Mouse (Mus musculus): ENCODE measurements around the gene Mecr. TPM values are rescaled to one million over a fixed set of nuclear protein-coding genes. Genes with fewer than 3 reads are reported as not detected.
"Not testable (repeated sequence)": the region's sequence is repeated elsewhere in the genome, so short reads cannot be mapped to it uniquely, and the experiment has no call there.

Gene Mecr
- polyA plus RNA-seq (2016; fragmentation: Nextera tagmentation; extraction: Ambion mirVana): 40.4 and 41.7 TPM in 2 replicates

GRCm38 (mm10) chr4:131843290-131843743 lies at the start of gene Mecr:
Gene Mecr (plus strand): TSS chr4:131843470.
- Histone ChIP-seq H3K9ac (peak within 1 kb of the TSS; percentile 73), H3K4me3 (replicated peaks) (peak within 1 kb of the TSS; percentile 90), H3K27me3 (peaks cover 30% of the 10 kb centered on the region), H3K4me1 (peaks cover 16% of the 10 kb centered on the region), H3K9me3 (no peaks in the 10 kb centered on the region), H3K36me3 (replicated peaks) (no peaks in the 10 kb centered on the region), H3K4me2 (peak within 1 kb of the TSS; percentile 94), H3K27ac (no peak within 1 kb of the TSS)
- under 1% methylated on average over 37 of the region's 37 CpGs for WGBS
- peak; percentile 88 for ATAC-seq (ENCODE audit: low FRiP score)

- H3K4me2 ChIP-seq: no peak overlapping the region
- 87% methylated on average over 14 of the region's 14 CpGs for WGBS
- H3K36me3 ChIP-seq (replicated peaks): peaks cover 41% of the 10 kb centered on the region
- H3K27me3 ChIP-seq: no peaks in the 10 kb centered on the region
- peaks cover 9% of the 10 kb centered on the region; the same call in 1 of the 2 replicates for H3K4me1 ChIP-seq
- no peak overlapping the region for H3K27ac ChIP-seq
- H3K9me3 ChIP-seq: no peaks in the 10 kb centered on the region
- no peak overlapping the region for H3K4me3 ChIP-seq (replicated peaks)
- ATAC-seq (ENCODE audit: low FRiP score): no peak
- H3K9ac ChIP-seq: no peak overlapping the region
Observed at GRCm38 (mm10) chr4:131796312-131797080, 46.8 kb upstream of the Mecr start.

- Histone ChIP-seq H3K36me3 (replicated peaks) (peaks cover 42% of the 10 kb centered on the region), H3K27me3 (no peaks in the 10 kb centered on the region), H3K4me2 (no peak overlapping the region), H3K27ac (no peak overlapping the region), H3K9ac (no peak overlapping the region), H3K9me3 (no peaks in the 10 kb centered on the region), H3K4me3 (replicated peaks) (no peak overlapping the region), H3K4me1 (peaks cover 9% of the 10 kb centered on the region; the same call in 1 of the 2 replicates)
- no peak for ATAC-seq (ENCODE audit: low FRiP score)
- 71% methylated on average over 7 of the region's 7 CpGs for WGBS
Observed at GRCm38 (mm10) chr4:131797483-131797882, 45.8 kb upstream of the Mecr start.

GRCm38 (mm10) chr4:131797920-131798319 lies 45.4 kb upstream of the Mecr start:
- Histone ChIP-seq H3K4me2 (no peak overlapping the region), H3K4me1 (peaks cover 9% of the 10 kb centered on the region; the same call in 1 of the 2 replicates), H3K9ac (no peak overlapping the region), H3K27me3 (no peaks in the 10 kb centered on the region), H3K4me3 (replicated peaks) (no peak overlapping the region), H3K9me3 (no peaks in the 10 kb centered on the region), H3K36me3 (replicated peaks) (peaks cover 47% of the 10 kb centered on the region), H3K27ac (no peak overlapping the region)
- no peak for ATAC-seq (ENCODE audit: low FRiP score)
- WGBS: 64% methylated on average over 12 of the region's 12 CpGs

GRCm38 (mm10) chr4:131798968-131799367 lies 44.3 kb upstream of the Mecr start:
- Histone ChIP-seq H3K27ac (no peak overlapping the region), H3K4me1 (peaks cover 9% of the 10 kb centered on the region; the same call in 1 of the 2 replicates), H3K36me3 (replicated peaks) (peaks cover 42% of the 10 kb centered on the region), H3K27me3 (no peaks in the 10 kb centered on the region), H3K9me3 (no peaks in the 10 kb centered on the region), H3K9ac (no peak overlapping the region), H3K4me2 (no peak overlapping the region), H3K4me3 (replicated peaks) (no peak overlapping the region)
- no peak for ATAC-seq (ENCODE audit: low FRiP score)
- 25% methylated on average over 4 of the region's 4 CpGs for WGBS

- no peak for ATAC-seq (ENCODE audit: low FRiP score)
- H3K4me2 ChIP-seq: no peak overlapping the region
- no peak overlapping the region for H3K4me3 ChIP-seq (replicated peaks)
- 81% methylated on average over 9 of the region's 9 CpGs for WGBS
- H3K9me3 ChIP-seq: no peaks in the 10 kb centered on the region
- H3K36me3 ChIP-seq (replicated peaks): peaks cover 21% of the 10 kb centered on the region
- H3K27ac ChIP-seq: no peak overlapping the region
- no peak overlapping the region for H3K9ac ChIP-seq
- 0 out of 2 replicates have a peak, but pooled peaks cover 6% of the 10 kb centered on the region for H3K4me1 ChIP-seq
- no peaks in the 10 kb centered on the region for H3K27me3 ChIP-seq
Observed at GRCm38 (mm10) chr4:131803846-131804245, 39.4 kb upstream of the Mecr start.

- peaks cover 16% of the 10 kb centered on the region for H3K36me3 ChIP-seq (replicated peaks)
- H3K4me2 ChIP-seq; H3K27me3 ChIP-seq; H3K4me1 ChIP-seq; H3K9me3 ChIP-seq; ATAC-seq (ENCODE audit: low FRiP score); H3K9ac ChIP-seq; H3K27ac ChIP-seq; H3K4me3 ChIP-seq (replicated peaks): not testable (repeated sequence)
- WGBS: 97% methylated on average over 4 of the region's 6 CpGs
Observed at GRCm38 (mm10) chr4:131804732-131805131, 38.5 kb upstream of the Mecr start.

- H3K27me3 ChIP-seq: no peaks in the 10 kb centered on the region
- H3K9ac ChIP-seq: no peak overlapping the region
- ATAC-seq (ENCODE audit: low FRiP score): no peak
- H3K4me2 ChIP-seq: no peak overlapping the region
- H3K27ac ChIP-seq: no peak overlapping the region
- no peak overlapping the region for H3K4me3 ChIP-seq (replicated peaks)
- H3K4me1 ChIP-seq: no peaks in the 10 kb centered on the region
- WGBS: 87% methylated on average over 3 of the region's 3 CpGs
- no peaks in the 10 kb centered on the region for H3K9me3 ChIP-seq
- H3K36me3 ChIP-seq (replicated peaks): peaks cover 16% of the 10 kb centered on the region
Observed at GRCm38 (mm10) chr4:131805255-131805654, 38.0 kb upstream of the Mecr start.

GRCm38 (mm10) chr4:131812458-131812857 lies 30.8 kb upstream of the Mecr start:
- no peak overlapping the region for H3K4me2 ChIP-seq
- H3K27me3 ChIP-seq: no peaks in the 10 kb centered on the region
- no peak overlapping the region for H3K4me3 ChIP-seq (replicated peaks)
- no peak overlapping the region for H3K27ac ChIP-seq
- no peak for ATAC-seq (ENCODE audit: low FRiP score)
- peaks cover 4% of the 10 kb centered on the region; the same call in 1 of the 2 replicates for H3K36me3 ChIP-seq (replicated peaks)
- H3K4me1 ChIP-seq: no peaks in the 10 kb centered on the region
- no peak overlapping the region for H3K9ac ChIP-seq
- H3K9me3 ChIP-seq: no peaks in the 10 kb centered on the region
- WGBS: 84% methylated on average over 11 of the region's 11 CpGs

GRCm38 (mm10) chr4:131813798-131814197 lies 29.5 kb upstream of the Mecr start:
- 94% methylated on average over 7 of the region's 7 CpGs for WGBS
- no peak for ATAC-seq (ENCODE audit: low FRiP score)
- H3K9ac ChIP-seq: no peak overlapping the region

GRCm38 (mm10) chr4:131814869-131815268 lies 28.4 kb upstream of the Mecr start:
- H3K4me3 ChIP-seq (replicated peaks): no peak overlapping the region
- no peak overlapping the region for H3K9ac ChIP-seq
- H3K27ac ChIP-seq: no peak overlapping the region
- peaks cover 18% of the 10 kb centered on the region for H3K36me3 ChIP-seq (replicated peaks)
- H3K9me3 ChIP-seq: no peaks in the 10 kb centered on the region
- H3K4me2 ChIP-seq: no peak overlapping the region
- 0 out of 2 replicates have a peak, but pooled peaks cover 4% of the 10 kb centered on the region for H3K27me3 ChIP-seq
- no peaks in the 10 kb centered on the region for H3K4me1 ChIP-seq
- 92% methylated on average over 10 of the region's 10 CpGs for WGBS
- ATAC-seq (ENCODE audit: low FRiP score): no peak

More at GRCm38 (mm10) chr4:131813798-131814197, 29.5 kb upstream of the Mecr start:
- Histone ChIP-seq H3K4me1 (no peaks in the 10 kb centered on the region), H3K9me3 (no peaks in the 10 kb centered on the region), H3K27me3 (no peaks in the 10 kb centered on the region), H3K4me2 (no peak overlapping the region), H3K4me3 (replicated peaks) (no peak overlapping the region), H3K36me3 (replicated peaks) (peaks cover 11% of the 10 kb centered on the region), H3K27ac (no peak overlapping the region)

GRCm38 (mm10) chr4:131815774-131816173 lies 27.5 kb upstream of the Mecr start:
- WGBS: 84% methylated on average over 10 of the region's 10 CpGs
- Histone ChIP-seq H3K36me3 (replicated peaks) (peaks cover 22% of the 10 kb centered on the region), H3K4me3 (replicated peaks) (no peak overlapping the region), H3K9ac (no peak overlapping the region), H3K4me1 (peaks cover 4% of the 10 kb centered on the region), H3K9me3 (no peaks in the 10 kb centered on the region), H3K27me3 (0 out of 2 replicates have a peak, but pooled peaks cover 4% of the 10 kb centered on the region), H3K4me2 (no peak overlapping the region), H3K27ac (no peak overlapping the region)
- no peak for ATAC-seq (ENCODE audit: low FRiP score)

GRCm38 (mm10) chr4:131818926-131819325 lies 24.3 kb upstream of the Mecr start:
- Histone ChIP-seq H3K4me3 (replicated peaks) (no peak overlapping the region), H3K9ac (no peak overlapping the region), H3K36me3 (replicated peaks) (peaks cover 26% of the 10 kb centered on the region), H3K27ac (no peak overlapping the region), H3K27me3 (0 out of 2 replicates have a peak, but pooled peaks cover 4% of the 10 kb centered on the region), H3K9me3 (no peaks in the 10 kb centered on the region), H3K4me2 (no peak overlapping the region), H3K4me1 (peaks cover 20% of the 10 kb centered on the region)
- no peak for ATAC-seq (ENCODE audit: low FRiP score)
- 67% methylated on average over 23 of the region's 23 CpGs for WGBS

Measured in forebrain, embryonic 12.5 days (tissue).